Mouse (Mus musculus) liver, embryonic 13.5 days (tissue): ENCODE data around the gene Crabp2. TPM values are rescaled to one million over a fixed set of nuclear protein-coding genes. Genes with fewer than 3 reads are reported as not detected.

Experiments used
- ATAC-seq: fragments of 200-750 bp; cut with Nextera tagmentation; 2 replicates; pipeline ENCODE4 v1.8.0; 2017; ENCODE audit warnings: low read depth, mild to moderate bottlenecking, moderate number of reproducible peaks, moderate library complexity
- DNase-seq: peaks from one replicate; pipeline ENCODE4 v3.0.0; 2022
- H3K27ac ChIP-seq: fragments of 300-500 bp; sonication (generic); 2 replicates; pipeline ENCODE4 v1.5.1; 2015; ENCODE audit warnings: moderate library complexity, mild to moderate bottlenecking, inconsistent platforms
- H3K27me3 ChIP-seq: fragments of 300-500 bp; sonication (generic); 2 replicates; pipeline ENCODE4 v1.6.1; 2015; ENCODE audit warnings: mild to moderate bottlenecking, inconsistent platforms
- H3K36me3 ChIP-seq: fragments of 300-500 bp; sonication (generic); 2 replicates; pipeline ENCODE4 v1.6.1; 2015; ENCODE audit warnings: mild to moderate bottlenecking, inconsistent platforms
- H3K4me1 ChIP-seq: fragments of 300-500 bp; sonication (generic); replicated peaks from 2 replicates; pipeline ENCODE4 v1.6.1; 2015; ENCODE audit warnings: inconsistent platforms
- H3K4me2 ChIP-seq: fragments of 300-500 bp; sonication (generic); 2 replicates; pipeline ENCODE4 v1.6.1; 2015; ENCODE audit warnings: inconsistent platforms, mild to moderate bottlenecking, moderate library complexity
- H3K4me3 ChIP-seq: fragments of 300-500 bp; sonication (generic); replicated peaks from 2 replicates; pipeline ENCODE4 v1.5.1; 2015; ENCODE audit warnings: mild to moderate bottlenecking, inconsistent platforms
- H3K9ac ChIP-seq: fragments of 300-500 bp; sonication (generic); 2 replicates; pipeline ENCODE4 v1.6.1; 2015; ENCODE audit warnings: mild to moderate bottlenecking, inconsistent platforms
- H3K9me3 ChIP-seq: fragments of 300-500 bp; sonication (generic); replicated peaks from 2 replicates; pipeline ENCODE4 v1.6.1; 2016; ENCODE audit warnings: inconsistent platforms
- WGBS: fragments of 180-500 bp; shearing (Covaris S2); methylation state at CpG from one replicate; pipeline ENCODE4 v1.1.7; 2015; ENCODE audit not compliant: insufficient replicate concordance; 5-methylcytosine and 5-hydroxymethylcytosine counted together
- polyA plus RNA-seq: library from polyadenylated mRNA; unstranded; fragments of >200 nt; fragmentation: Nextera tagmentation; extraction: Ambion mirVana; gene quantifications from 2 replicates; pipeline ENCODE4 v1.2.1, GENCODE M21; 2015

The Crabp2 gene
- polyA plus RNA-seq, 1 experiment from 2014 or later, result 2.3 TPM

- Histone ChIP-seq H3K27ac (peak overlapping the region; percentile 95), H3K36me3 (peaks cover 48% of the 10 kb centered on the region), H3K4me1 (peaks cover 81% of the 10 kb centered on the region), H3K9me3 (no peaks in the 10 kb centered on the region), H3K4me2 (peak overlapping the region; percentile 95), H3K27me3 (no peaks in the 10 kb centered on the region), H3K4me3 (peak overlapping the region; percentile 99), H3K9ac (peak overlapping the region; percentile 100)
- ATAC-seq, result no peak
- no peak for DNase-seq
- WGBS, result 50% methylated on average over 2 of the region's 2 CpGs
Observed at GRCm38 (mm10) chr3:87909381-87909780, 39.1 kb upstream of the Crabp2 start.

- Histone ChIP-seq H3K27ac (peak overlapping the region; percentile 95), H3K9ac (peak overlapping the region; percentile 100), H3K4me2 (peak overlapping the region; percentile 95), H3K27me3 (no peaks in the 10 kb centered on the region), H3K4me1 (peaks cover 84% of the 10 kb centered on the region), H3K9me3 (no peaks in the 10 kb centered on the region), H3K36me3 (peaks cover 53% of the 10 kb centered on the region), H3K4me3 (peak overlapping the region; percentile 99)
- DNase-seq, result no peak
- 14% methylated on average over 4 of the region's 4 CpGs for WGBS
- ATAC-seq, result no peak
Observed at GRCm38 (mm10) chr3:87909874-87910273, 38.6 kb upstream of the Crabp2 start.

- Histone ChIP-seq H3K4me2 (peak overlapping the region; percentile 95), H3K4me1 (peaks cover 76% of the 10 kb centered on the region), H3K27me3 (no peaks in the 10 kb centered on the region), H3K9me3 (no peaks in the 10 kb centered on the region), H3K27ac (peak overlapping the region; percentile 95), H3K9ac (peak overlapping the region; percentile 100), H3K36me3 (peaks cover 61% of the 10 kb centered on the region), H3K4me3 (peak overlapping the region; percentile 99)
- ATAC-seq (peak; percentile 10; the same call in 1 of the 2 replicates), DNase-seq (peak; percentile 73)
- 13% methylated on average over 12 of the region's 12 CpGs for WGBS
Observed at GRCm38 (mm10) chr3:87910573-87911141, 37.8 kb upstream of the Crabp2 start.

- peak; percentile 1; the same call in 1 of the 2 replicates for ATAC-seq
- Histone ChIP-seq H3K36me3 (peaks cover 77% of the 10 kb centered on the region), H3K9ac (peak overlapping the region; percentile 50), H3K4me3 (no peak overlapping the region; the same call in 1 of the 2 replicates), H3K9me3 (no peaks in the 10 kb centered on the region), H3K27ac (peak overlapping the region; percentile 77), H3K4me2 (peak overlapping the region; percentile 34), H3K4me1 (peaks cover 70% of the 10 kb centered on the region), H3K27me3 (no peaks in the 10 kb centered on the region)
- no peak for DNase-seq
- WGBS, result 75% methylated on average over 7 of the region's 7 CpGs
Observed at GRCm38 (mm10) chr3:87913491-87913890, 35.0 kb upstream of the Crabp2 start.

- peak; percentile 52 for ATAC-seq
- peak overlapping the region; percentile 34 for H3K4me2 ChIP-seq
- H3K4me1 ChIP-seq, result peaks cover 70% of the 10 kb centered on the region
- H3K9me3 ChIP-seq, result no peaks in the 10 kb centered on the region
- no peak overlapping the region; the same call in 1 of the 2 replicates for H3K4me3 ChIP-seq
- DNase-seq, result no peak
- H3K27ac ChIP-seq, result peak overlapping the region; percentile 77
- peaks cover 74% of the 10 kb centered on the region for H3K36me3 ChIP-seq
- 57% methylated on average over 10 of the region's 10 CpGs for WGBS
- H3K27me3 ChIP-seq, result no peaks in the 10 kb centered on the region
- peak overlapping the region; percentile 50 for H3K9ac ChIP-seq
Observed at GRCm38 (mm10) chr3:87913891-87914290, 34.6 kb upstream of the Crabp2 start.

GRCm38 (mm10) chr3:87916990-87917389, 31.5 kb upstream of the Crabp2 start:
- WGBS, result 91% methylated on average over 1 of the region's 1 CpGs
- Histone ChIP-seq H3K4me1 (peaks cover 55% of the 10 kb centered on the region), H3K36me3 (peaks cover 60% of the 10 kb centered on the region), H3K4me3 (no peak overlapping the region), H3K4me2 (no peak overlapping the region), H3K27me3 (no peaks in the 10 kb centered on the region), H3K9ac (no peak overlapping the region), H3K27ac (0 out of 2 replicates have a peak overlapping the region, but pooled peaks have one; percentile 10), H3K9me3 (no peaks in the 10 kb centered on the region)
- DNase-seq (no peak), ATAC-seq (no peak)

- ATAC-seq (no peak), DNase-seq (no peak)
- H3K36me3 ChIP-seq, result peaks cover 63% of the 10 kb centered on the region
- H3K4me3 ChIP-seq, result peak overlapping the region; percentile 66; the same call in 1 of the 2 replicates
- no peaks in the 10 kb centered on the region for H3K27me3 ChIP-seq
- 85% methylated on average over 1 of the region's 1 CpGs for WGBS
- H3K4me2 ChIP-seq, result peak overlapping the region; percentile 81
- H3K9me3 ChIP-seq, result no peaks in the 10 kb centered on the region
- H3K27ac ChIP-seq, result peak overlapping the region; percentile 83
- peaks cover 39% of the 10 kb centered on the region for H3K4me1 ChIP-seq
- peak overlapping the region; percentile 75 for H3K9ac ChIP-seq
Observed at GRCm38 (mm10) chr3:87918551-87918950, 29.9 kb upstream of the Crabp2 start.

- ATAC-seq (peak; percentile 80), DNase-seq (peak; percentile 69)
- Histone ChIP-seq H3K9ac (peak within 1 kb of the TSS; percentile 75), H3K27me3 (no peaks in the 10 kb centered on the region), H3K27ac (peak within 1 kb of the TSS; percentile 83), H3K4me1 (peaks cover 30% of the 10 kb centered on the region), H3K36me3 (peaks cover 63% of the 10 kb centered on the region), H3K4me2 (peak within 1 kb of the TSS; percentile 81), H3K9me3 (no peaks in the 10 kb centered on the region), H3K4me3 (peak within 1 kb of the TSS; percentile 66)
- under 1% methylated on average over 30 of the region's 30 CpGs for WGBS
Observed at GRCm38 (mm10) chr3:87919336-87920108, 28.9 kb upstream of the Crabp2 start, which contains the start of gene Mrpl24. TSS of gene Mrpl24 (plus strand) at chr3:87919506.

GRCm38 (mm10) chr3:87920270-87920943, 28.1 kb upstream of the Crabp2 start:
- Histone ChIP-seq H3K4me3 (peak overlapping the region; percentile 66), H3K36me3 (peaks cover 63% of the 10 kb centered on the region), H3K4me2 (peak overlapping the region; percentile 81), H3K9me3 (no peaks in the 10 kb centered on the region), H3K4me1 (peaks cover 25% of the 10 kb centered on the region), H3K9ac (peak overlapping the region; percentile 75), H3K27ac (peak overlapping the region; percentile 83), H3K27me3 (no peaks in the 10 kb centered on the region)
- ATAC-seq, result no peak
- WGBS, result 49% methylated on average over 9 of the region's 9 CpGs
- DNase-seq, result no peak

- no peak overlapping the region for H3K4me3 ChIP-seq
- no peak for DNase-seq
- H3K27me3 ChIP-seq, result no peaks in the 10 kb centered on the region
- ATAC-seq, result no peak
- H3K4me1 ChIP-seq, result peaks cover 24% of the 10 kb centered on the region
- H3K4me2 ChIP-seq, result no peak overlapping the region
- H3K9ac ChIP-seq, result no peak overlapping the region
- H3K36me3 ChIP-seq, result peaks cover 62% of the 10 kb centered on the region
- no peaks in the 10 kb centered on the region for H3K9me3 ChIP-seq
- 0 out of 2 replicates have a peak overlapping the region, but pooled peaks have one; percentile 3 for H3K27ac ChIP-seq
- WGBS, result 80% methylated on average over 7 of the region's 7 CpGs
Observed at GRCm38 (mm10) chr3:87924996-87925395, 23.5 kb upstream of the Crabp2 start.

GRCm38 (mm10) chr3:87927452-87927851, 21.0 kb upstream of the Crabp2 start:
- Histone ChIP-seq H3K27ac (no peak overlapping the region), H3K4me2 (no peak overlapping the region), H3K9ac (no peak overlapping the region), H3K4me3 (no peak overlapping the region), H3K36me3 (peaks cover 65% of the 10 kb centered on the region), H3K4me1 (peaks cover 32% of the 10 kb centered on the region), H3K9me3 (no peaks in the 10 kb centered on the region), H3K27me3 (no peaks in the 10 kb centered on the region)
- WGBS, result 78% methylated on average over 5 of the region's 5 CpGs
- ATAC-seq, result no peak
- no peak for DNase-seq
